Mouse (Mus musculus): Measurements from ENCODE around the gene Gm28305. TPM values are rescaled to one million over a fixed set of nuclear protein-coding genes. Genes with fewer than 3 reads are reported as not detected.
A peak's percentile ranks its signal among the peaks of the same experiment; 100 is the strongest.

Gm28305 gene
- polyA plus RNA-seq, 1 experiment = not detected

DNA sequence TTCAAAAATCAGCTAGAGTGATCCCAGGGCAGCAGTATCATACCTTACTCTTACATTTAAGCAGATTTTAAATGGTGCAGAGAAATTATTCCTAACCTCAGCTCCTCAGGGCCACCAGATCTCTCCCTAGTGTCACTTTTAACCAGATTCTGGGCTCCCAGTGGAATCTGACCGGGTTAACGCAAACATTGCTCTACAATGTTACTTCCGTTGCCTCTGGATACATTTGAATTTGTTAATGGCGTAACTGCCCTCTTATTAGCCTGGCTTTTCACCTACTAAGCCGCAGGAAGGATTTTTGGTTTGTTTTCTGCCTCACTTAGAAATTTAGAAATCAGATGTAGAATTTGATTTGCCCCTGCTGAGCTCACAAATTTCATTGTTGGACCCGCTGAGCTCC is 5.7 kb upstream of the Gm28305 start:
- H3K4me3 ChIP-seq (replicated peaks) = no peak overlapping the region
- H3K4me1 ChIP-seq = peaks cover 11% of the 10 kb centered on the region
- no peaks in the 10 kb centered on the region for H3K27me3 ChIP-seq (replicated peaks)
- peaks cover 12% of the 10 kb centered on the region for H3K36me3 ChIP-seq (replicated peaks; ENCODE audit: low read length)
- no peak for TF ChIP-seq GATA1 (IDR thresholded peaks at IDR 0.05; ENCODE audit: borderline replicate concordance, low read length)
- no peak for TF ChIP-seq FLI1 (IDR thresholded peaks at IDR 0.05; ENCODE audit: low read length)
- H3K9me3 ChIP-seq = no peaks in the 10 kb centered on the region

DNA sequence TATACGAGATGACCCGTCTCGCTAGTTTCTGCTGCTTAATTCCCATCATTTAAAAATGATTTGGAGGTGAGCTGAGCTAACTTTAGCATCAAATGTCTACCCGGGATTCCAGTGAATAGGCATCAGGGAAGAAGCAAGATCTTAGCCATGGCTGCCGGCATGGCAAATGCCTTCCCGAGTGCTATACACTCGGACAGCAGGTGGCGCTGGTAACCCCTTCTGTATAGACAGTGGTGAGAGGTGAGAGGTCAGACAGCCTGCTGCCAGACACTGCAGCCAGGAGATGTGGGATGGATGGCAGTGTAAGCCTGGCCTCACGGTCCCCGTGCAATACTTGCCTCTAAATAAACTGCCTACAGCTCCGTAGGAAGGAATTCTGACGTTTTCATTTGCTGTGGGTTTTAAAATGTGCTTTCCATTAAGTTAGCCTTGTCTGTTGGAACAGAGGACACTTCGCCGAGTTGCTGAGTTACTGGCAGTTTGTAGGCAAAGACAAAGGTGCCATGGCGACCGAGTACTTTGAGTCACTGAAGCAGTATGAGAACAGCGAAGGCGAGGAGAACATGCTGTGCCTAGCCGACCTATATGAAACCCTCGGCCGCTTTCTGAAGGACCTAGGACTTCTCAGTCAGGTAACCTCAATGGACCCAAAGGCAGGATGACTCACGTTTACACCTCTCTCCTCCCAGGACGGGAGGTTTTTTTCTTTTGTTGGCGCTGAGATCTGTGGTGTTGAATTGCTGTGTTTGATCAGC is 5.0 kb upstream of the Gm28305 start:
- H3K9me3 ChIP-seq = no peaks in the 10 kb centered on the region

DNA sequence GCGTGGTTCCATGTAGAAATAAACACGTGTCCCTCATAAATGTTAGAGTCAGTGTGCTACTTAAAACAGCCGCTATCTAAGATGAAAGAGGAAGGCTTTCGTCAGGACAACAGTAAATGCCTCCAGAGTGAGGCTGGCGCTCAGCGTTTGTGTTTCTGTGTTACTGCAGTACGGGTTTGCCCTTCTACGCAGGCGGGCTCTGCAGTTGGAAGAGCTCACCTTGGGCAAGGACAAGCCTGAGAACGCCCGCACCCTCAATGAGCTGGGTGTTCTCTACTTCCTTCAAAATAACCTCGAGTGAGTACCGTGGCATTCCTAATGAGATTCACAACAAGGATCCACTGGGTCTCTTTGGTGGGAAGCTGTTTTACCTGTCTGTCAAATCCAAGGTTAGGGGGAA is 2.2 kb upstream of the Gm28305 start:
- Histone ChIP-seq H3K27me3 (replicated peaks) (no peaks in the 10 kb centered on the region), H3K4me1 (peaks cover 18% of the 10 kb centered on the region), H3K9me3 (no peaks in the 10 kb centered on the region), H3K36me3 (replicated peaks; ENCODE audit: low read length) (peaks cover 12% of the 10 kb centered on the region), H3K4me3 (replicated peaks) (no peak overlapping the region)
- TF ChIP-seq FLI1 (IDR thresholded peaks at IDR 0.05; ENCODE audit: low read length) = no peak
- no peak for TF ChIP-seq GATA1 (IDR thresholded peaks at IDR 0.05; ENCODE audit: borderline replicate concordance, low read length)

More for the DNA sequence above, 5.0 kb upstream of the Gm28305 start:
- TF ChIP-seq GATA1 (IDR thresholded peaks at IDR 0.05; ENCODE audit: borderline replicate concordance, low read length) = no peak
- no peak for TF ChIP-seq FLI1 (IDR thresholded peaks at IDR 0.05; ENCODE audit: low read length)
- Histone ChIP-seq H3K36me3 (replicated peaks; ENCODE audit: low read length) (peaks cover 10% of the 10 kb centered on the region), H3K4me1 (peaks cover 14% of the 10 kb centered on the region), H3K4me3 (replicated peaks) (peak overlapping the region; percentile 33), H3K27me3 (replicated peaks) (no peaks in the 10 kb centered on the region)

DNA sequence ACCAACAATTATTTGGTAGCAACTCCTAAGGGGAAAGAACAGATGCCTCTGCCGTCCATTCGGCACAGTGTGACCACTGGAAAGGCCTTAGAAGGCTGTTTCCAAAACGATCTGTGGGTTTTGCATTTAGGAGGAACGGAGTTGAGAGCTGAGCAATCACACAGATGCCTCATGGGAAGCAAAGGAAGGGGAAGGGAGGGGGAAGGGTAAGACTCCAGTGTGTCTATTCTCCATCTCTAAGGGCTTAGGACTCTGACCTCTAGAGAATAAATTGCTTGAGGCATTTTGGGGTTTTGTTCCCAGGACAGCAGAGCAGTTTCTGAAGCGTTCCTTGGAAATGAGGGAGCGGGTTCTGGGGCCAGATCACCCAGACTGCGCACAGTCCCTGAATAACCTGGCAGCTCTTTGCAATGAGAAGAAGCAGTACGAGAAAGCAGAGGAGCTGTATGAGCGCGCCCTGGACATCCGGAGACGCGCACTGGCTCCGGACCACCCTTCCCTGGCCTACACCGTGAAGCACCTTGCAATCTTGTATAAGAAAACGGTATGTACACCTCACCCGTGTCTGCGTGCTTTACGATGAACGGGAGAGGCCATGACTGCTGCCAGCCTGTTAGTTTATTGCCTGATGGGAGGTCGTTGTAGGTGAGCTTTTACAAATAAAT is 1.3 kb upstream of the Gm28305 start:
- no peak for TF ChIP-seq FLI1 (IDR thresholded peaks at IDR 0.05; ENCODE audit: low read length)
- no peak for TF ChIP-seq GATA1 (IDR thresholded peaks at IDR 0.05; ENCODE audit: borderline replicate concordance, low read length)
- H3K27me3 ChIP-seq (replicated peaks) = no peaks in the 10 kb centered on the region
- H3K4me1 ChIP-seq = peaks cover 18% of the 10 kb centered on the region
- no peaks in the 10 kb centered on the region for H3K9me3 ChIP-seq
- H3K36me3 ChIP-seq (replicated peaks; ENCODE audit: low read length) = peaks cover 12% of the 10 kb centered on the region
- H3K4me3 ChIP-seq (replicated peaks) = no peak overlapping the region

DNA sequence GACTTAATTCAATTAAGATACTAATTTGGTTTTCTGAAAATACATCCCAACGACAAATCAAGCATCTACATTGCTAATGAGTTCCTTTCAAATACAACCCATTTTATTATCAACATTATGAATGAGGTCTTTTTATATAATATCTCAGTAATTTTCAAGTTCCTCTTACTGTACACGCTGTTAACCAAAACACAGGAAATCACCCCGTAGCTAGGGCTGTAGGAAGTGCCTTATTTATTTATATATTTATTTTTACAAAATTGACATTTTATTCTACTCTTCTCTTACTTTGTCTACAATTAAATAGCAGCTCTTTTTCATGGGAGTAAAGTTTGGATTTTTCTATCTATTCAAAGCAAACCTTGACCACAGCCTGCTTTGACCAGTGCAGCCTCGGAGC is 720 bp upstream of the Gm28305 start:
- H3K4me3 ChIP-seq (replicated peaks) = no peak overlapping the region
- peaks cover 14% of the 10 kb centered on the region for H3K36me3 ChIP-seq (replicated peaks; ENCODE audit: low read length)
- peaks cover 18% of the 10 kb centered on the region for H3K4me1 ChIP-seq
- H3K27me3 ChIP-seq (replicated peaks) = no peaks in the 10 kb centered on the region
- no peaks in the 10 kb centered on the region for H3K9me3 ChIP-seq
- TF ChIP-seq GATA1 (IDR thresholded peaks at IDR 0.05; ENCODE audit: borderline replicate concordance, low read length) = no peak
- TF ChIP-seq FLI1 (IDR thresholded peaks at IDR 0.05; ENCODE audit: low read length) = no peak

DNA sequence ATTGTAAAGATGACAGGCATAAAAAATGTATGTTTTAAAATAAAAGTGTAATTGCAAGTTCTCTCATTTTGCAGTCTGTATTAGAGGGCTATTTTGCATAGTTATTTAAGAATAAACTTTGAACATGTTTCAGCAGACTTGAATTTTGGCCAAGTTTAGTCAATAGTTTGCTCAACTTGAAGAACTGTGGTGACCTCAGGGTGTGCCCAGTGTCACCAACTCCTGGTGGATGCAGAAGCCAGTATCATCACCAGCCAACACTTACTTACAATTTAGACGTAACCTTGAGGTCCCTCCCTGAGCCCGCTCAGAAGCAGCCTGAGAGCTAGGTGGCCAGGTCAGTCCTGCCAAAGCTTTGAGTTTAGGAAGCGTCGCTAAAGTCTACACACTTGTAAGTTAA is 3.2 kb downstream of the Gm28305 start:
- Histone ChIP-seq H3K36me3 (replicated peaks; ENCODE audit: low read length) (peaks cover 35% of the 10 kb centered on the region), H3K4me1 (peaks cover 7% of the 10 kb centered on the region; the same call in 1 of the 2 replicates), H3K27me3 (replicated peaks) (no peaks in the 10 kb centered on the region), H3K4me3 (replicated peaks) (no peak overlapping the region), H3K9me3 (no peaks in the 10 kb centered on the region)
- TF ChIP-seq FLI1 (IDR thresholded peaks at IDR 0.05; ENCODE audit: low read length) = no peak
- TF ChIP-seq GATA1 (IDR thresholded peaks at IDR 0.05; ENCODE audit: borderline replicate concordance, low read length) = no peak

DNA sequence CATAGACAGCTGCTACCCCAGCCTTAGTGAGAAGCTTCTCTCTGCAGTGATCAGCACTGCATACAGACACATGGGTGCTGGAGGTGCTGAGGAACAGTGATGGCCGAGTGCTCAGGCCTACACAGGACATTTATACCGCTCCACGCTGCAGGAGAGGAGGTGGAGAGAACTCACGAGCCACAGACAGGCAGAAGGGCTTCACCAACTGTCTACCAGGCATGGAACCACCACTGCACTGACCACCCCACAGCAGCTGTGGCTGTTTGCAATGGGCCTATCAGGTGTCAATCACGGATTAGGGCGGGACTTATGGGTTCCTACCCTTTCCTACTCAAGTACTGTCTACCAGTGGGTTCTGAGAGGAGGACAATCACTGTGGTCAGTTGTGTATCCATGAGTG is 10.6 kb downstream of the Gm28305 start:
- Histone ChIP-seq H3K4me3 (replicated peaks) (no peak overlapping the region), H3K36me3 (replicated peaks; ENCODE audit: low read length) (peaks cover 97% of the 10 kb centered on the region), H3K9me3 (no peaks in the 10 kb centered on the region), H3K27me3 (replicated peaks) (no peaks in the 10 kb centered on the region), H3K4me1 (peaks cover 8% of the 10 kb centered on the region)
- TF ChIP-seq FLI1 (IDR thresholded peaks at IDR 0.05; ENCODE audit: low read length) = no peak
- TF ChIP-seq GATA1 (IDR thresholded peaks at IDR 0.05; ENCODE audit: borderline replicate concordance, low read length) = no peak

DNA sequence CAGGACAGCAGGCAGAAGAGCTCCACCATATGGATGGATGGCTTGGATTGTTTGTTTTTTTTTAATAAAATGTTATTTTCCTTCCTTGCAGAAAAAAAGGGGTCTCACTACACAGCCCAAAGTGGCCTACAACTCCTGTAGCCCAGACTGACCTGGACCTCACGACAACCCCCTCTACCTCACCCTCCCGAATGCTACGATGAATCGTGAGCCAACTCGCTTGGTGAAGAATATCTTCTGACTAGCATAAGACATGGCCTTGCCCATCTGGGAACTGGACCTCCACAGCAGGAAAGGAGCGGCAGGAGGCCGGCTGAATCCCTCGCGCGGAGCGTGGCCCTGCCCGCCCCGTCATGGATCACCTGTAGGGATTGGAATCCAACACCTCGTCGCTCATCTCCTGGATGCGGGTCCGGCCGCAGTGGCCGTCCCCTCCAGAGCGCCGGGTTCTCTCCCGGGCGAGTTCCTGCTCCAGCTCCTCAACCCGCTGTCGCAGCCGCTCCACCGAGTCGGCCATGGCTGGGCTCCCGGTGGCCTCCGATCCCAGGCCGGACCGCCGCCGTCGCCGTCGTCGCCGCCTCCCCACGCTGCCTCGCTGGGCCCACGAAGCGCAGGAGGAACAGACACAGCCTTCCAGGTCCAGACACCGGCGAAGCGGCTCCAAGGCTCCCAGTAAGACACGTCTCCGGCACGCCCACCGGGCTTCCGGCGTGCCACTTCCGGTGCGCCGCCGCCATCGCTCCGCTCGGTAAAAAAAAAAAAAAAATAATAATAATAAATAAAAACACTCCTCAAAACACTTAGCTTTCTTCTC is 22.2 kb downstream of the Gm28305 start, which contains the start of gene Uba5:
Gene Uba5, minus strand, starts transcription at position 705 of the 814 bp plus-strand sequence.
- no peak for TF ChIP-seq GATA1 (IDR thresholded peaks at IDR 0.05; ENCODE audit: borderline replicate concordance, low read length)
- no peak; the same call in 1 of the 2 replicates for TF ChIP-seq FLI1 (IDR thresholded peaks at IDR 0.05; ENCODE audit: low read length)
- no peaks in the 10 kb centered on the region for H3K27me3 ChIP-seq (replicated peaks)
- H3K4me1 ChIP-seq = peaks cover 46% of the 10 kb centered on the region
- H3K4me3 ChIP-seq (replicated peaks) = peak within 1 kb of the TSS; percentile 100
- no peaks in the 10 kb centered on the region for H3K9me3 ChIP-seq
- peaks cover 33% of the 10 kb centered on the region for H3K36me3 ChIP-seq (replicated peaks; ENCODE audit: low read length)

DNA sequence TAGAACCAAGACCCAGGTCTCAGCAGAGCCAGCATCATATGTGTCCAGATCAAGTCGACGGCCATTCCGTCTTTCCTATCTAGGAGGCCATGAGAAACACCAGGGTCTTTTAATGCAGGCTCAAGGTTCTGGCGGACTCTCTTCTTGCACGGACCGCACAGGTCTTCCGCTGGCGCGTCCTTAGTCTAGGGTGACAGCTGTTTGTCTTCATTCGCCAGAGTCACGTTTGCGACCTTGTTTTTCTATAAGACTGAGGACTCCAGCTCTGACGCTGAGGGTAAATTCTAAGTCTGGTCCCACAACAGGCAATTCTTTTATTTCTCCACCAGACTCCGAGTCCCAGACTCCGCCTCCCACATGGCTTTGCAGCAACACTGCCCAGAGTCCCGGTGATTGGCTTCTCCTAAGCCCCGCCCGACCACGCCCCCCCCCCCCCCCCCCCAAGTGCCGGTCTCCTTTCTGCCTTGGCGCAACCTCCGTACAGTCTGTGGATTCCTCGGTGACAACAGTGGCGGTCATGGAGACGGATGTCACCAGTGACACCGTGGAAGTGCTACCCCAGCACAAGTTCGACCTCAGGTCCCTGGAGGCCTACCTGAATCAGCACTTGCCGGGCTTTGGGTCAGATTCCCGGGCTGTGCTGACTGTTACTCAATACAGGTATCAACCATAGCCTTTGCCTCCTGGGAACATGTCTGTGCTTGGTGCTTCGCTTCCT is 22.9 kb downstream of the Gm28305 start, which contains the start of gene Acad11:
Gene Acad11, plus strand, starts transcription at position 134 of the 718 bp plus-strand sequence.
- Histone ChIP-seq H3K36me3 (replicated peaks; ENCODE audit: low read length) (peaks cover 25% of the 10 kb centered on the region), H3K27me3 (replicated peaks) (no peaks in the 10 kb centered on the region), H3K4me1 (peaks cover 39% of the 10 kb centered on the region), H3K9me3 (no peaks in the 10 kb centered on the region), H3K4me3 (replicated peaks) (peak within 1 kb of the TSS; percentile 100)
- TF ChIP-seq GATA1 (IDR thresholded peaks at IDR 0.05; ENCODE audit: borderline replicate concordance, low read length) (no peak), FLI1 (IDR thresholded peaks at IDR 0.05; ENCODE audit: low read length) (no peak)
